9 mouse cellular contexts compared by ENCODE assay signal in the genomic region with DNA sequence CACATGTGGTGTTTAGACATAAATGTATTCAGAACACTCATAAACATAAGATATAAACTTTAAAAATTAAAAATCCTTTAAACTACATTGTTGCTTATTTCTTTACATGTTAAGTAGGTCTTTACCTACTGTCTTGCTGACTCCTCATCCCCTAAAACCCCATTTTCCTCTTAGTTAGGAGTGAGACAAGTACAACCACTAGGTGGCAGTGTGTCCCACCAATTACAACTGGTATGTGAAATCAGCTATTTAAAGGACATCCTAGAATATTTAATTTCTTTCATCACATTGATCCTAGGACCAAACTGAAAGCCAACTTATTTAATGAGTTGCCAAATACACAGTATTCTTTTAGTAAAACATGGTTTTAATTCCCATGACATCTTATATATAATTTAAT. TPM values are rescaled to one million over a fixed set of nuclear protein-coding genes. Genes with fewer than 3 reads are reported as not detected.
DNase-seq lines count a peak whose midpoint lies in the region; ATAC-seq lines count a peak whose summit lies in the region.
"Had no signal": no experiment of that assay in that cellular context is flagged by ENCODE, and none has a peak within 500 bp of the region (broad histone marks: within the 10 kb centered on the region; RNA-seq: fewer than 3 reads in every experiment).

No protein-coding gene starts in this region.

- H3K27me3 ChIP-seq in embryonic facial prominence, embryonic 10.5 days (replicated peaks; ENCODE audit: low read depth, poor library complexity, severe bottlenecking), result no peaks in the 10 kb centered on the region
- no peaks in the 10 kb centered on the region for H3K27me3 ChIP-seq in hindbrain, embryonic 15.5 days
- H3K27me3 ChIP-seq: heart, embryonic 13.5 days had no signal

- peak; percentile 65 for DNase-seq in urinary bladder, postnatal 14 days (ENCODE audit: low spot score)
- DNase-seq in urinary bladder, postnatal 10 days (ENCODE audit: low spot score), result no peak
- peak; percentile 52 to 71 for DNase-seq in adrenal gland, postnatal 36 days
- peak; percentile 59 for DNase-seq in embryonic facial prominence, embryonic 10.5 days (ENCODE audit: low spot score)
- DNase-seq in left cerebral cortex, postnatal 14 days (ENCODE audit: low spot score in 2 of 2), result peak; percentile 67 to 83
- peak; percentile 36 for DNase-seq in neural tube, embryonic 10.5 days (ENCODE audit: extremely low spot score, low spot score)
- no peak for DNase-seq in ovary, postnatal 10 days (ENCODE audit: low spot score)

- peaks cover 17% of the 10 kb centered on the region for H3K36me3 ChIP-seq in embryonic facial prominence, embryonic 10.5 days (replicated peaks)
- H3K36me3 ChIP-seq in hindbrain, embryonic 15.5 days, result peaks cover 16% of the 10 kb centered on the region

- H3K9ac ChIP-seq in hindbrain, embryonic 15.5 days, result no peak overlapping the region
- H3K9ac ChIP-seq: heart, embryonic 13.5 days had no signal

- no peaks in the 10 kb centered on the region for H3K4me1 ChIP-seq in embryonic facial prominence, embryonic 10.5 days
- no peaks in the 10 kb centered on the region for H3K4me1 ChIP-seq in hindbrain, embryonic 15.5 days (replicated peaks)
- H3K4me1 ChIP-seq: heart, embryonic 13.5 days had no signal

- ATAC-seq in hindbrain, embryonic 15.5 days (ENCODE audit: low FRiP score, low read depth), result peak; percentile 59; the same call in 1 of the 2 replicates

- intact Hi-C loops in left cerebral cortex, postnatal 14 days (cut with DNase I), result no loop called here

- H3K9me3 ChIP-seq in embryonic facial prominence, embryonic 10.5 days, result no peaks in the 10 kb centered on the region
- no peaks in the 10 kb centered on the region for H3K9me3 ChIP-seq in hindbrain, embryonic 15.5 days
- H3K9me3 ChIP-seq: heart, embryonic 13.5 days had no signal

- H3K4me3 ChIP-seq in embryonic facial prominence, embryonic 10.5 days, result no peak overlapping the region
- H3K4me3 ChIP-seq in hindbrain, embryonic 15.5 days, result no peak overlapping the region
- H3K4me3 ChIP-seq: heart, embryonic 13.5 days had no signal

- H3K4me2 ChIP-seq in hindbrain, embryonic 15.5 days, result no peak overlapping the region
- H3K4me2 ChIP-seq: heart, embryonic 13.5 days had no signal

- H3K27ac ChIP-seq in embryonic facial prominence, embryonic 10.5 days (replicated peaks), result no peak overlapping the region
- H3K27ac ChIP-seq in hindbrain, embryonic 15.5 days (replicated peaks), result no peak overlapping the region
- H3K27ac ChIP-seq: heart, embryonic 13.5 days had no signal

RNA-seq across cellular contexts. Expression of gene Nrcam, which starts 36.4 kb away (rescaled TPM):
- 1 to 10 TPM; 2.5 to 3.7 TPM for total RNA-seq in adrenal gland, postnatal 36 days (2021)
- polyA plus RNA-seq in embryonic facial prominence, embryonic 10.5 days (2016; fragmentation: Nextera tagmentation; extraction: Ambion mirVana), result 14.5 and 15.2 TPM in 2 replicates
- 127 and 139 TPM in 2 replicates for polyA plus RNA-seq in hindbrain, embryonic 15.5 days (2015; fragmentation: Nextera tagmentation; extraction: Ambion mirVana)
- total RNA-seq in left cerebral cortex, postnatal 14 days (2021), result 100 to 1,000 TPM; 515 to 519 TPM

Comparison
In these comparisons a context has a peak if more than half of its experiments do, and no peak if none do; other contexts are left out.
1. DNase-seq: peak in urinary bladder, postnatal 14 days (single experiment), adrenal gland, postnatal 36 days (2 of 2), embryonic facial prominence, embryonic 10.5 days (single experiment), left cerebral cortex, postnatal 14 days (2 of 2) and neural tube, embryonic 10.5 days (single experiment); none in urinary bladder, postnatal 10 days (single experiment) and ovary, postnatal 10 days (single experiment).
2. RNA of gene Nrcam, which starts 36.4 kb away (total RNA-seq): 515 to 519 TPM in left cerebral cortex, postnatal 14 days; 2.5 to 3.7 TPM in adrenal gland, postnatal 36 days; every median in the first group is over 100 times any median in the second.